Mouse (Mus musculus) hindbrain, embryonic 11.5 days (tissue): ENCODE measurements around the gene Onecut3. TPM values are rescaled to one million over a fixed set of nuclear protein-coding genes. Genes with fewer than 3 reads are reported as not detected.

ENCODE experiments used
- ATAC-seq: fragments of 200-750 bp; cut with Nextera tagmentation; 2 replicates; pipeline ENCODE4 v1.8.0; 2017; ENCODE audit warnings: mild to moderate bottlenecking, moderate TSS enrichment, moderate library complexity; ENCODE audit not compliant: low FRiP score
- DNase-seq: peaks from one replicate; pipeline ENCODE4 v3.0.0-alpha.2; 2015; ENCODE audit warnings: low spot score
- H3K27ac ChIP-seq: fragments of 300-500 bp; sonication (generic); 2 replicates; pipeline ENCODE4 v1.5.1; 2014; ENCODE audit warnings: mild to moderate bottlenecking, low read depth, low read length
- H3K27me3 ChIP-seq: fragments of 300-500 bp; sonication (generic); 2 replicates; pipeline ENCODE4 v1.6.1; 2014; ENCODE audit warnings: mild to moderate bottlenecking, low read length, moderate library complexity, mixed read lengths; ENCODE audit not compliant: control insufficient read depth, insufficient read depth
- H3K36me3 ChIP-seq: fragments of 300-500 bp; sonication (generic); 2 replicates; pipeline ENCODE4 v1.6.1; 2014; ENCODE audit warnings: mild to moderate bottlenecking, low read length, moderate library complexity, mixed read lengths; ENCODE audit not compliant: control insufficient read depth, insufficient read depth
- H3K4me1 ChIP-seq: fragments of 300-500 bp; sonication (generic); replicated peaks from 2 replicates; pipeline ENCODE4 v1.6.1; 2014; ENCODE audit warnings: low read length, mixed read lengths; ENCODE audit not compliant: control insufficient read depth, insufficient read depth
- H3K4me2 ChIP-seq: fragments of 300-500 bp; sonication (generic); replicated peaks from 2 replicates; pipeline ENCODE4 v1.6.1; 2014; ENCODE audit warnings: mild to moderate bottlenecking, low read depth, low read length
- H3K4me3 ChIP-seq: fragments of 300-500 bp; sonication (generic); 2 replicates; pipeline ENCODE4 v1.5.1; 2014; ENCODE audit warnings: low read depth, low read length
- H3K9ac ChIP-seq: fragments of 300-500 bp; sonication (generic); 2 replicates; pipeline ENCODE4 v1.6.1; 2014; ENCODE audit warnings: low read depth, low read length
- H3K9me3 ChIP-seq: fragments of 300-500 bp; sonication (generic); 2 replicates; pipeline ENCODE4 v1.6.1; 2016; ENCODE audit warnings: low read length; ENCODE audit not compliant: control insufficient read depth
- WGBS: fragments of 180-500 bp; shearing (Covaris S2); extraction: QIAGEN DNeasy Blood & Tissue Kit; methylation state at CpG from one replicate; pipeline ENCODE4 v1.1.7; 2014; 5-methylcytosine and 5-hydroxymethylcytosine counted together
- polyA plus RNA-seq: library from polyadenylated mRNA; unstranded; fragments of >200 nt; fragmentation: Nextera tagmentation; extraction: Ambion mirVana; gene quantifications from 2 replicates; pipeline ENCODE4 v1.2.1, GENCODE M21; 2014

Gene Onecut3
- polyA plus RNA-seq, result 2.1 and 3.5 TPM in 2 replicates

DNA sequence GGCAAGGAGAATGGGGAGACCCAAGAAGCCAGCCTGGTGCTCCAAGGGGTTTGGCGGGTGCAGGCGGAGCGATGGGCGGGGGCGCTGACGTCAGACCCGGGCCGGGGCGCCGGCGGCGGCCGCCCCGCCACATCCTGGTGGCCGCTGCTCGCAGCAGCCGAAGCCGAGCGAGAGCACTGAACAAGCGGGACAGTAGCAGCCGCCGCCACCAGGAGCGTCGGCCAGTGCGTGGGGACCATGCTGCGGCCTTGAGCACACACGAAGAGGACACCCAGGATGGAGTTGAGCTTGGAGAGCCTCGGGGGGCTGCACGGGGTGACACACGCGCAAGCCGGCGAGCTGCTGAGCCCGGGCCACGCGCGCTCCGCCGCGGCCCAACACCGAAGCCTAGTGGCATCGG, at the start of gene Onecut3:
Gene Onecut3, plus strand, starts transcription at position 104 of the 400 bp plus-strand sequence.
- DNase-seq (peak; percentile 71), ATAC-seq (peak; percentile 46; the same call in 1 of the 2 replicates)
- Histone ChIP-seq H3K4me1 (peaks cover 13% of the 10 kb centered on the region), H3K4me2 (peak within 1 kb of the TSS; percentile 51), H3K9me3 (no peaks in the 10 kb centered on the region), H3K9ac (peak within 1 kb of the TSS; percentile 51), H3K27me3 (peaks cover 98% of the 10 kb centered on the region), H3K27ac (peak within 1 kb of the TSS; percentile 58), H3K36me3 (no peaks in the 10 kb centered on the region), H3K4me3 (peak within 1 kb of the TSS; percentile 40)
- WGBS, result 1% methylated on average over 42 of the region's 42 CpGs

DNA sequence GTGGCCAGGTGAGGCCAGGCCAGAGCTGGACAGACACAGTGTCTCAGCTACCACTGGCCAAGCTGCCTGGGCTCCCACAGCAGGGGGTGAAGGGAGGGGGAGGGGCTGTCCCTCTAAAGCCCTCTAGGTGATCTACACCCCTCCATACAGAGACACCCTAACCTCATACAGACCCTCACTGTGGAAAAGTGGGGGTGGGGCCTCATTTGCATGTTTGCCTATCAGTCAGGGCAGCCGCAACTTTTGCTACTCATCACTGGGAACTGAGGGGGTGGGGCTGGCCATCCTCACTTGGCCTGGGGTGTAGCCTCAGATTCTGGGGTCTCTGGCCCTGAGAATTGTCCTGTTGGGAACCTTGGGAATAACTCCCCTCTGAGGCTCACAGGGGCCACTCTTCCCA, 49.6 kb upstream of the Onecut3 start:
- Histone ChIP-seq H3K9me3 (no peaks in the 10 kb centered on the region), H3K4me3 (no peak overlapping the region), H3K27me3 (peaks cover 4% of the 10 kb centered on the region; the same call in 1 of the 2 replicates), H3K9ac (no peak overlapping the region), H3K4me2 (no peak overlapping the region), H3K4me1 (peaks cover 4% of the 10 kb centered on the region; the same call in 1 of the 2 replicates), H3K36me3 (no peaks in the 10 kb centered on the region), H3K27ac (no peak overlapping the region)
- no peak for DNase-seq
- no peak for ATAC-seq
- 40% methylated on average over 1 of the region's 1 CpGs for WGBS

DNA sequence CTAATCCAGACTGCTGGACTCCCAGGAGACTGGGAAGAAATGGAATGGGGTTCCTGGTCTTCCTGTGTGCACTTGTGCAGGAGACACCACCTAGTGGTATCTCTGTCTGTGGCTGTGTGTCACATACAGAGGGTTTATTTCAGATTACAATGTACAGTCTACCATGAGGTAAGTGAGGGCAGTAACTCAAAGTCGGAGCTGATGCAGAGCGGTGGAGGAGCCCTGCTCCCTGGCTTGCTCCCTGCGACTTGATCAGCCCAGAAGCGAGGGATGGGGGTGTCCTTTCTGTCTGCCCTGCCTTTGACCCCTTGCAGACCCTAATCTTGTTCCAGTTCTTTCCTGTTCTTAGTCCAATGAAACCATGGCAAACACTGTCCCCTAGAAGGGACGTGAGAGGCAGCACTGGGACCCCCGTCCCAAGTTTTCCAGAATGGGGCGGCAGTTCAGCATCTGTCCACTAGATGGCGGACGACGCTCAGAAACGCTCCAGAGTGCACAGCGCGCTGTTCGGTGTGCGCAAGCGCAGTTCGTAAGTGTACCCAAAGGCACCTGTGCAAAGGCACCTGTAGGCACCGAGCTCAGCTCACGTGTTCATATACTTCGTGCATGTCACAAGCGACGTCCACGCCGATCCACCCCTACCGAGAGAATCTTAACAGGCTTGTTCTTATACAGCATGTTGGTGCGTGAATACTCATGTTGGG, 48.6 kb upstream of the Onecut3 start:
- no peaks in the 10 kb centered on the region for H3K36me3 ChIP-seq
- H3K27me3 ChIP-seq, result peaks cover 4% of the 10 kb centered on the region; the same call in 1 of the 2 replicates
- peaks cover 4% of the 10 kb centered on the region; the same call in 1 of the 2 replicates for H3K4me1 ChIP-seq
- DNase-seq (peak; percentile 95), ATAC-seq (peak; percentile 51)
- H3K4me3 ChIP-seq, result no peak overlapping the region
- WGBS, result 8% methylated on average over 26 of the region's 26 CpGs
- H3K9ac ChIP-seq, result no peak overlapping the region
- no peaks in the 10 kb centered on the region for H3K9me3 ChIP-seq
- H3K4me2 ChIP-seq, result no peak overlapping the region
- H3K27ac ChIP-seq, result peak overlapping the region; percentile 42; the same call in 1 of the 2 replicates

DNA sequence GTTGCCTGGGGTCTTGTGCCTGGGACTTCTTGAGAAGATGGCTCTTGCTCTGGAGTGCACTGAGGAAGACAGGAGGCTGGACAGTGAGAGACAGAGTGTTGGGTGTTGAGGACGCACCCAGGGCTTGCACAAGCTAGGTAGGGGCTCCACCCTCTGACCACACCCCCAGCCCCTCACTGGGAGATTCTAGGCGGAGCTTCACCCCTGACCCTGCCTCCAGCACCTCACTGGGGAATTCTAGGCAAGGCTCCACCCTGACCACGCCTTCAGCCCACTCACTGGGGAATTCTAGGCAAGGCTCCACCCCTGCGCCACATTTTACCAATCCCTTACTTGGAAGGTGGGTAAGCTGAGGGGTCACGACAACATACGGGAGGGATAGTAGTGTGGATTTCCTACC, 44.0 kb upstream of the Onecut3 start:
- no peaks in the 10 kb centered on the region for H3K9me3 ChIP-seq
- ATAC-seq, result no peak
- H3K36me3 ChIP-seq, result no peaks in the 10 kb centered on the region
- no peak for DNase-seq
- H3K4me2 ChIP-seq, result no peak overlapping the region
- H3K4me3 ChIP-seq, result no peak overlapping the region
- H3K27ac ChIP-seq, result no peak overlapping the region
- H3K9ac ChIP-seq, result no peak overlapping the region
- H3K4me1 ChIP-seq, result peaks cover 4% of the 10 kb centered on the region; the same call in 1 of the 2 replicates
- H3K27me3 ChIP-seq, result no peaks in the 10 kb centered on the region
- 8% methylated on average over 6 of the region's 6 CpGs for WGBS

DNA sequence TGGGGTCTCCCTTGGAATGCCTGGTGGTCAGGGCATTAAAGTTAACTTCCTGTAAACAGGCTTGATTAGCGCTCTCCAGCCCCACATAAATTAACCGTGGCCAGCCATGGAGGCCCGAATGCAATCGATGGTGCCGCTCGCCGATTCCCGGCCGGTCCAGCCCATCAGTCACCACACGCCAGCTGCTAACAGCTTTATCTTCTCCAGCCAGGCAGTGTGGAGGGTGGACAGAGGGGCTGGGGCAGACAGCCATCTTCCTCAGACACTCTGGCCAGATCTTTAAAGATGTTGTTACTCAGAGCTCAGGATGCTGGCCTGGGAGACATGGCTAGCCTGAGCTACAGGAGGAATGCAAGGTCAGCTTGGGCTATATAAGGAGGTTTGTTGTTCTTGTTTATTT, 41.0 kb upstream of the Onecut3 start:
- H3K27ac ChIP-seq, result 0 out of 2 replicates have a peak overlapping the region, but pooled peaks have one; percentile 10
- H3K9me3 ChIP-seq, result no peaks in the 10 kb centered on the region
- H3K4me1 ChIP-seq, result no peaks in the 10 kb centered on the region
- no peak overlapping the region for H3K9ac ChIP-seq
- ATAC-seq, result no peak
- 63% methylated on average over 10 of the region's 10 CpGs for WGBS
- no peak overlapping the region for H3K4me2 ChIP-seq
- DNase-seq, result no peak
- no peaks in the 10 kb centered on the region; the same call in 1 of the 2 replicates for H3K27me3 ChIP-seq
- no peak overlapping the region for H3K4me3 ChIP-seq
- no peaks in the 10 kb centered on the region for H3K36me3 ChIP-seq

- H3K4me3 ChIP-seq, result no peak overlapping the region
- 90% methylated on average over 5 of the region's 5 CpGs for WGBS
- H3K36me3 ChIP-seq, result no peaks in the 10 kb centered on the region
- no peak for ATAC-seq
- H3K9ac ChIP-seq, result no peak overlapping the region
- DNase-seq, result no peak
- no peaks in the 10 kb centered on the region for H3K4me1 ChIP-seq
- H3K9me3 ChIP-seq, result no peaks in the 10 kb centered on the region
- H3K27ac ChIP-seq, result no peak overlapping the region
- H3K27me3 ChIP-seq, result no peaks in the 10 kb centered on the region; the same call in 1 of the 2 replicates
- H3K4me2 ChIP-seq, result no peak overlapping the region
These were observed 39.9 kb upstream of the Onecut3 start for GRCm38 (mm10) chr10:80454781-80455180.

DNA sequence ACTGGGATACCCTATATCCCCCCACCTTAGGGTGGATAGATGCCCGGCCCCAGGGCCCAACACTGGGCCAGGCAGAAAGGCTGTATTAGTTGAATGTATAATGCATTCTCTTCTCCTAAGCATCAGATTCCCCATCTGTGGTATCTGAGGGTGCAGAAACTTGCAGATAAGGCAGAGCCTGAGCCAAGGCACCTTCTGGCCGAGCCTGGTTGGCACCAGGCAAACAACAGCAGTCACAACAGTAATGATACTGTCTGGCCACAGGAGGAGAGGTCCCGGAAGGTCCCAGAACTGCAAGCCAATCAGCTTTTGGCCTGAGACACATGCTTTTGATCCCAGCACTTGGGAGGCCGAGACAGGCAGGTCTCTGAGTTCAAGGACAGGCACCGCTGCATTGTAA, 38.9 kb upstream of the Onecut3 start:
- no peaks in the 10 kb centered on the region for H3K36me3 ChIP-seq
- H3K4me2 ChIP-seq, result no peak overlapping the region
- no peak for ATAC-seq
- no peaks in the 10 kb centered on the region; the same call in 1 of the 2 replicates for H3K27me3 ChIP-seq
- no peak for DNase-seq
- H3K9ac ChIP-seq, result no peak overlapping the region
- no peak overlapping the region for H3K27ac ChIP-seq
- H3K4me1 ChIP-seq, result no peaks in the 10 kb centered on the region
- no peak overlapping the region for H3K4me3 ChIP-seq
- 90% methylated on average over 5 of the region's 5 CpGs for WGBS
- H3K9me3 ChIP-seq, result no peaks in the 10 kb centered on the region

- WGBS, result 81% methylated on average over 10 of the region's 10 CpGs
These were observed 35.4 kb upstream of the Onecut3 start for GRCm38 (mm10) chr10:80459236-80459635.

GRCm38 (mm10) chr10:80459671-80460070, 35.0 kb upstream of the Onecut3 start:
- Histone ChIP-seq H3K9me3 (no peaks in the 10 kb centered on the region), H3K4me3 (no peak overlapping the region), H3K4me2 (no peak overlapping the region), H3K27ac (no peak overlapping the region), H3K4me1 (0 out of 2 replicates have a peak, but pooled peaks cover 1% of the 10 kb centered on the region), H3K27me3 (no peaks in the 10 kb centered on the region; the same call in 1 of the 2 replicates), H3K36me3 (no peaks in the 10 kb centered on the region), H3K9ac (no peak overlapping the region)
- WGBS, result 93% methylated on average over 11 of the region's 11 CpGs
- ATAC-seq (no peak), DNase-seq (no peak)

More at GRCm38 (mm10) chr10:80459236-80459635, 35.4 kb upstream of the Onecut3 start:
- Histone ChIP-seq H3K9ac (no peak overlapping the region), H3K36me3 (no peaks in the 10 kb centered on the region), H3K9me3 (no peaks in the 10 kb centered on the region), H3K4me2 (no peak overlapping the region), H3K4me3 (no peak overlapping the region), H3K27me3 (no peaks in the 10 kb centered on the region; the same call in 1 of the 2 replicates), H3K4me1 (no peaks in the 10 kb centered on the region), H3K27ac (no peak overlapping the region)
- ATAC-seq (no peak), DNase-seq (no peak)
